Mouse (Mus musculus): ENCODE measurements around the gene Gmcl1. TPM values are rescaled to one million over a fixed set of nuclear protein-coding genes. Genes with fewer than 3 reads are reported as not detected.

Gene Gmcl1
- polyA plus RNA-seq, 1 experiment from 2014 or later: 17.9 TPM

- Histone ChIP-seq H3K27me3 (replicated peaks; ENCODE audit: control insufficient read depth, insufficient read depth, low read length) (no peaks in the 10 kb centered on the region), H3K9me3 (ENCODE audit: control insufficient read depth, low read length) (no peaks in the 10 kb centered on the region), H3K27ac (ENCODE audit: low read depth, low read length) (no peak overlapping the region), H3K4me2 (no peak overlapping the region), H3K4me3 (ENCODE audit: low read depth, low read length) (no peak overlapping the region), H3K9ac (ENCODE audit: low read depth, low read length) (no peak overlapping the region), H3K36me3 (ENCODE audit: control insufficient read depth, insufficient read depth, low read length) (peaks cover 15% of the 10 kb centered on the region; the same call in 1 of the 2 replicates), H3K4me1 (replicated peaks; ENCODE audit: control insufficient read depth, insufficient read depth, low read length) (peaks cover 18% of the 10 kb centered on the region)
- WGBS: 79% methylated on average over 5 of the region's 5 CpGs
- DNase-seq (ENCODE audit: low spot score) (no peak), ATAC-seq (replicated peaks; ENCODE audit: low FRiP score) (no peak)
These were observed 68.1 kb downstream of the Gmcl1 start for GRCm38 (mm10) chr6:86665076-86665475.

- Histone ChIP-seq H3K27me3 (replicated peaks; ENCODE audit: control insufficient read depth, insufficient read depth, low read length) (no peaks in the 10 kb centered on the region), H3K27ac (ENCODE audit: low read depth, low read length) (no peak overlapping the region), H3K36me3 (ENCODE audit: control insufficient read depth, insufficient read depth, low read length) (peaks cover 10% of the 10 kb centered on the region; the same call in 1 of the 2 replicates), H3K9ac (ENCODE audit: low read depth, low read length) (0 out of 2 replicates have a peak overlapping the region, but pooled peaks have one; percentile 17), H3K4me2 (no peak overlapping the region), H3K9me3 (ENCODE audit: control insufficient read depth, low read length) (no peaks in the 10 kb centered on the region), H3K4me1 (replicated peaks; ENCODE audit: control insufficient read depth, insufficient read depth, low read length) (peaks cover 10% of the 10 kb centered on the region; the same call in 1 of the 2 replicates), H3K4me3 (ENCODE audit: low read depth, low read length) (no peak overlapping the region)
- DNase-seq (ENCODE audit: low spot score) (no peak), ATAC-seq (replicated peaks; ENCODE audit: low FRiP score) (peak; percentile 66)
- 54% methylated on average over 9 of the region's 9 CpGs for WGBS
These were observed 72.9 kb downstream of the Gmcl1 start for GRCm38 (mm10) chr6:86660161-86660877.

- Histone ChIP-seq H3K9ac (ENCODE audit: low read depth, low read length) (no peak overlapping the region), H3K27ac (ENCODE audit: low read depth, low read length) (no peak overlapping the region), H3K4me3 (ENCODE audit: low read depth, low read length) (no peak overlapping the region), H3K9me3 (ENCODE audit: control insufficient read depth, low read length) (no peaks in the 10 kb centered on the region), H3K4me1 (replicated peaks; ENCODE audit: control insufficient read depth, insufficient read depth, low read length) (peaks cover 10% of the 10 kb centered on the region; the same call in 1 of the 2 replicates), H3K36me3 (ENCODE audit: control insufficient read depth, insufficient read depth, low read length) (peaks cover 8% of the 10 kb centered on the region; the same call in 1 of the 2 replicates), H3K27me3 (replicated peaks; ENCODE audit: control insufficient read depth, insufficient read depth, low read length) (no peaks in the 10 kb centered on the region), H3K4me2 (no peak overlapping the region)
- no peak for DNase-seq (ENCODE audit: low spot score)
- WGBS: 93% methylated on average over 3 of the region's 3 CpGs
- ATAC-seq (replicated peaks; ENCODE audit: low FRiP score): no peak
These were observed 74.7 kb downstream of the Gmcl1 start for GRCm38 (mm10) chr6:86658501-86658900.

GRCm38 (mm10) chr6:86654270-86654916, 78.8 kb downstream of the Gmcl1 start:
- no peak for ATAC-seq (replicated peaks; ENCODE audit: low FRiP score)
- Histone ChIP-seq H3K27ac (ENCODE audit: low read depth, low read length) (no peak overlapping the region), H3K9ac (ENCODE audit: low read depth, low read length) (no peak overlapping the region), H3K4me2 (no peak overlapping the region), H3K4me3 (ENCODE audit: low read depth, low read length) (no peak overlapping the region), H3K9me3 (ENCODE audit: control insufficient read depth, low read length) (no peaks in the 10 kb centered on the region), H3K27me3 (replicated peaks; ENCODE audit: control insufficient read depth, insufficient read depth, low read length) (no peaks in the 10 kb centered on the region), H3K36me3 (ENCODE audit: control insufficient read depth, insufficient read depth, low read length) (peaks cover 13% of the 10 kb centered on the region; the same call in 1 of the 2 replicates), H3K4me1 (replicated peaks; ENCODE audit: control insufficient read depth, insufficient read depth, low read length) (no peaks in the 10 kb centered on the region; the same call in 1 of the 2 replicates)
- no peak for DNase-seq (ENCODE audit: low spot score)
- WGBS: 78% methylated on average over 9 of the region's 9 CpGs

GRCm38 (mm10) chr6:86653026-86653425, 80.2 kb downstream of the Gmcl1 start:
- Histone ChIP-seq H3K4me2 (no peak overlapping the region), H3K4me3 (ENCODE audit: low read depth, low read length) (no peak overlapping the region), H3K27me3 (replicated peaks; ENCODE audit: control insufficient read depth, insufficient read depth, low read length) (no peaks in the 10 kb centered on the region), H3K27ac (ENCODE audit: low read depth, low read length) (no peak overlapping the region), H3K36me3 (ENCODE audit: control insufficient read depth, insufficient read depth, low read length) (peaks cover 14% of the 10 kb centered on the region; the same call in 1 of the 2 replicates), H3K9ac (ENCODE audit: low read depth, low read length) (no peak overlapping the region), H3K9me3 (ENCODE audit: control insufficient read depth, low read length) (no peaks in the 10 kb centered on the region), H3K4me1 (replicated peaks; ENCODE audit: control insufficient read depth, insufficient read depth, low read length) (no peaks in the 10 kb centered on the region; the same call in 1 of the 2 replicates)
- 92% methylated on average over 6 of the region's 6 CpGs for WGBS
- DNase-seq (ENCODE audit: low spot score) (no peak), ATAC-seq (replicated peaks; ENCODE audit: low FRiP score) (no peak)

- H3K9me3 ChIP-seq (ENCODE audit: control insufficient read depth, low read length): no peaks in the 10 kb centered on the region
- no peak overlapping the region for H3K9ac ChIP-seq (ENCODE audit: low read depth, low read length)
- no peak overlapping the region for H3K27ac ChIP-seq (ENCODE audit: low read depth, low read length)
- no peak overlapping the region for H3K4me3 ChIP-seq (ENCODE audit: low read depth, low read length)
- DNase-seq (ENCODE audit: low spot score) (no peak), ATAC-seq (replicated peaks; ENCODE audit: low FRiP score) (no peak)
- no peaks in the 10 kb centered on the region for H3K27me3 ChIP-seq (replicated peaks; ENCODE audit: control insufficient read depth, insufficient read depth, low read length)
- H3K36me3 ChIP-seq (ENCODE audit: control insufficient read depth, insufficient read depth, low read length): peaks cover 10% of the 10 kb centered on the region; the same call in 1 of the 2 replicates
- WGBS: 75% methylated on average over 7 of the region's 7 CpGs
- H3K4me1 ChIP-seq (replicated peaks; ENCODE audit: control insufficient read depth, insufficient read depth, low read length): peaks cover 2% of the 10 kb centered on the region; the same call in 1 of the 2 replicates
- no peak overlapping the region for H3K4me2 ChIP-seq
These were observed 87.0 kb downstream of the Gmcl1 start for GRCm38 (mm10) chr6:86646143-86646542.

- DNase-seq (ENCODE audit: low spot score): no peak
- Histone ChIP-seq H3K36me3 (ENCODE audit: control insufficient read depth, insufficient read depth, low read length) (peaks cover 4% of the 10 kb centered on the region; the same call in 1 of the 2 replicates), H3K9me3 (ENCODE audit: control insufficient read depth, low read length) (no peaks in the 10 kb centered on the region), H3K27ac (ENCODE audit: low read depth, low read length) (no peak overlapping the region), H3K4me1 (replicated peaks; ENCODE audit: control insufficient read depth, insufficient read depth, low read length) (peaks cover 7% of the 10 kb centered on the region), H3K9ac (ENCODE audit: low read depth, low read length) (no peak overlapping the region), H3K4me3 (ENCODE audit: low read depth, low read length) (no peak overlapping the region), H3K27me3 (replicated peaks; ENCODE audit: control insufficient read depth, insufficient read depth, low read length) (no peaks in the 10 kb centered on the region), H3K4me2 (no peak overlapping the region)
- WGBS: 76% methylated on average over 4 of the region's 4 CpGs
- no peak for ATAC-seq (replicated peaks; ENCODE audit: low FRiP score)
These were observed 87.6 kb downstream of the Gmcl1 start for GRCm38 (mm10) chr6:86645551-86645950.

- ATAC-seq (replicated peaks; ENCODE audit: low FRiP score) (no peak), DNase-seq (ENCODE audit: low spot score) (no peak)
- 69% methylated on average over 3 of the region's 3 CpGs for WGBS
- Histone ChIP-seq H3K9me3 (ENCODE audit: control insufficient read depth, low read length) (no peaks in the 10 kb centered on the region), H3K27ac (ENCODE audit: low read depth, low read length) (no peak overlapping the region), H3K4me2 (no peak overlapping the region), H3K36me3 (ENCODE audit: control insufficient read depth, insufficient read depth, low read length) (0 out of 2 replicates have a peak, but pooled peaks cover 2% of the 10 kb centered on the region), H3K9ac (ENCODE audit: low read depth, low read length) (no peak overlapping the region), H3K4me3 (ENCODE audit: low read depth, low read length) (no peak overlapping the region), H3K4me1 (replicated peaks; ENCODE audit: control insufficient read depth, insufficient read depth, low read length) (peaks cover 11% of the 10 kb centered on the region), H3K27me3 (replicated peaks; ENCODE audit: control insufficient read depth, insufficient read depth, low read length) (no peaks in the 10 kb centered on the region)
These were observed 88.3 kb downstream of the Gmcl1 start for GRCm38 (mm10) chr6:86644775-86645400.

Measured in liver, embryonic 11.5 days (tissue).